Mouse (Mus musculus) liver, embryonic 14.5 days (tissue): ENCODE measurements at regions not wholly inside any gene's neighbourhood (a gene's known extent, or its start where the extent isn't known, plus 50 kb on each side); places are given as distances from the start of the nearest gene placed in this dataset.

ENCODE experiments used
- CTCF ChIP-seq: IDR thresholded peaks from 2 replicates; pipeline ENCODE4 v1.5.1; 2016; ENCODE audit warnings: antibody characterized with exemption, low read depth, control low read depth
- EP300 ChIP-seq: IDR thresholded peaks from 2 replicates; pipeline ENCODE4 v1.6.1; 2016; ENCODE audit warnings: antibody characterized with exemption, low read depth

DNA sequence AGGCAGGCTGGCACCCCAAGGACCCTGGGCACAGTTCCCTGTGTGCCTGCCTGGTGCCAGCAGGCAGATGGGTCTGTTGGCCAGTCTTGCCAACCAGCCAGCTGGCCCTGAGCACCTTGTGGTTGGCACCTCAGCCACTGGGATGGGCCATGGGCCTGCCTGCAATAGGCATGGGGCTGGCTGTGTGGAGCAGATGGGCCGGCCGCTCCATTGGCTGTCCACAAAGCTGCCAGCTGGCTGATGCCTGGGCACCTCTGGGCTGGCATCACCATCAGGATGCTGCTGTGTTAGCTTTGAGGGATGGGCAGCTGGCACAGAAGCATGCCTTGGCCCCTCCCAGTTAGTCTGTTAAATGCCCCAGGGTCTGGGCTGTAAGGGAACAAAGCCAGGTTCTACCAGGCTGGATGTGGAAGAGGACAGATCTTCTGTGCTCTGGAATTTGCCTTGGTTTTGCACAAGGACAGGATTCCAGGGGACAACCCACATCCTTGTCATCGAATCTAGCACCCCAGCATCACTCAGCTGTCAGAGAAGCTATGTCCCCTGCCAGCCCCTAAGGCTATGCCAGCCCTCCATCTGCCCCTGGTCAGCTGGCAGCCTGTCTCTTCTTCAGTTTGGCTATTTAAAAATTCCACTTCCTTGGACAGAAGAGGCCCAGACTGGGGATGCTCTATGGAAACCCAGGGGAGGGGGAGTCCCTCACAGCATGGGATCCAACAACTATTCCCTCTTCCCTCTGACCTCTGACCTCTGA lies 201.8 kb downstream of the Gm26897 start:
- TF ChIP-seq CTCF (no peak), EP300 (no peak)
